Mouse (Mus musculus) midbrain, embryonic 14.5 days (tissue): ENCODE results near the gene Cbfa2t3. TPM values are rescaled to one million over a fixed set of nuclear protein-coding genes. Genes with fewer than 3 reads are reported as not detected.
A peak's percentile ranks its signal among the peaks of the same experiment; 100 is the strongest.

Source experiments
- ATAC-seq: fragments of 200-750 bp; cut with Nextera tagmentation; 2 replicates; pipeline ENCODE4 v1.8.0; 2017; ENCODE audit warnings: moderate number of reproducible peaks, moderate library complexity; ENCODE audit not compliant: low FRiP score, low TSS enrichment
- DNase-seq: peaks from one replicate; pipeline ENCODE4 v3.0.0-alpha.2; 2015
- H3K27ac ChIP-seq: fragments of 300-500 bp; sonication (generic); replicated peaks from 2 replicates; pipeline ENCODE4 v1.5.1; 2014; ENCODE audit warnings: mild to moderate bottlenecking, low read depth, low read length, moderate library complexity
- H3K27me3 ChIP-seq: fragments of 300-500 bp; sonication (generic); 2 replicates; pipeline ENCODE4 v1.6.1; 2014; ENCODE audit warnings: low read length, control low read depth, mixed read lengths; ENCODE audit not compliant: control insufficient read depth, insufficient read depth
- H3K36me3 ChIP-seq: fragments of 300-500 bp; sonication (generic); 2 replicates; pipeline ENCODE4 v1.6.1; 2014; ENCODE audit warnings: low read length, control low read depth; ENCODE audit not compliant: control insufficient read depth, insufficient read depth
- H3K4me1 ChIP-seq: fragments of 300-500 bp; sonication (generic); 2 replicates; pipeline ENCODE4 v1.6.1; 2014; ENCODE audit warnings: mild to moderate bottlenecking, antibody characterized with exemption, low read length, control low read depth; ENCODE audit not compliant: control insufficient read depth, insufficient read depth
- H3K4me2 ChIP-seq: fragments of 300-500 bp; sonication (generic); 2 replicates; pipeline ENCODE4 v1.6.1; 2014; ENCODE audit warnings: mild to moderate bottlenecking, low read length, moderate library complexity
- H3K4me3 ChIP-seq: fragments of 300-500 bp; sonication (generic); replicated peaks from 2 replicates; pipeline ENCODE4 v1.5.1; 2014; ENCODE audit warnings: low read depth, low read length
- H3K9ac ChIP-seq: fragments of 300-500 bp; sonication (generic); replicated peaks from 2 replicates; pipeline ENCODE4 v1.6.1; 2014; ENCODE audit warnings: mild to moderate bottlenecking, low read length, moderate library complexity
- H3K9me3 ChIP-seq: fragments of 300-500 bp; sonication (generic); 2 replicates; pipeline ENCODE4 v1.6.1; 2016; ENCODE audit warnings: low read length, control low read depth, mixed read lengths; ENCODE audit not compliant: control insufficient read depth
- WGBS: fragments of 180-500 bp; shearing (Covaris S2); extraction: QIAGEN DNeasy Blood & Tissue Kit; methylation state at CpG from one replicate; pipeline ENCODE4 v1.1.7; 2014; 5-methylcytosine and 5-hydroxymethylcytosine counted together
- polyA plus RNA-seq: library from polyadenylated mRNA; unstranded; fragments of >200 nt; fragmentation: Nextera tagmentation; extraction: Ambion mirVana; gene quantifications from 2 replicates; pipeline ENCODE4 v1.2.1, GENCODE M21; 2014

The Cbfa2t3 gene
- polyA plus RNA-seq, 1 experiment from 2014 or later = 25.2 TPM

- peak overlapping the region; percentile 6; the same call in 1 of the 2 replicates for H3K4me2 ChIP-seq
- WGBS = 37% methylated on average over 3 of the region's 3 CpGs
These were observed 28.2 kb downstream of the Cbfa2t3 start for GRCm38 (mm10) chr8:122670718-122671117.

GRCm38 (mm10) chr8:122670001-122670400 is 28.9 kb downstream of the Cbfa2t3 start:
- no peak overlapping the region for H3K4me2 ChIP-seq
- H3K4me1 ChIP-seq = peaks cover 59% of the 10 kb centered on the region

More at GRCm38 (mm10) chr8:122670718-122671117, 28.2 kb downstream of the Cbfa2t3 start:
- ATAC-seq (no peak), DNase-seq (no peak)
- Histone ChIP-seq H3K36me3 (peaks cover 11% of the 10 kb centered on the region), H3K27ac (no peak overlapping the region), H3K4me1 (peaks cover 55% of the 10 kb centered on the region), H3K27me3 (no peaks in the 10 kb centered on the region), H3K9ac (no peak overlapping the region; the same call in 1 of the 2 replicates), H3K9me3 (no peaks in the 10 kb centered on the region), H3K4me3 (no peak overlapping the region)

DNA sequence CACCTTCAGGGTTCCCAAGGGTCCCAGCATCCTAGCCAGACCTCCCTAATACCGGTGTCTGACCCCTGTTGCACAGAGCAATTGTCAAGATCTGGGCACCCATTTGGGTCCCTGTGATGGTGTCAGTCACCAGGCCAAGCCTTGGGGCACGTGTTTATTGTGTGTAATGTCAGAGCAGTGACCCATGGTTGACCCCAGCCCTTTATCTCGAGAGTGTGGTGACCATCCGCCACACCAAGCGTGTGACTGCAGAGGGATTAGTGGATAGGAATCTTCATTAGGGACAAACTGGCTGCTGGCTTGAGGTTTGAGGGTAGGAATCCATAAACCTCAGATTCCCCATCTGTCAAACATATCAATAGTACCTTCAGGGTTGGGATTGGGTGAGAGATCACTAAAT is 29.5 kb downstream of the Cbfa2t3 start:
- WGBS = 5% methylated on average over 5 of the region's 5 CpGs
- Histone ChIP-seq H3K27ac (no peak overlapping the region), H3K9me3 (no peaks in the 10 kb centered on the region), H3K4me3 (no peak overlapping the region), H3K4me1 (peaks cover 53% of the 10 kb centered on the region), H3K4me2 (no peak overlapping the region), H3K9ac (no peak overlapping the region), H3K27me3 (no peaks in the 10 kb centered on the region), H3K36me3 (peaks cover 8% of the 10 kb centered on the region; the same call in 1 of the 2 replicates)
- DNase-seq (no peak), ATAC-seq (no peak)

More at GRCm38 (mm10) chr8:122670001-122670400, 28.9 kb downstream of the Cbfa2t3 start:
- WGBS = 17% methylated on average over 11 of the region's 11 CpGs
- peak; percentile 31 for DNase-seq
- Histone ChIP-seq H3K4me3 (no peak overlapping the region), H3K9me3 (no peaks in the 10 kb centered on the region), H3K27me3 (no peaks in the 10 kb centered on the region), H3K27ac (no peak overlapping the region), H3K9ac (no peak overlapping the region), H3K36me3 (peaks cover 11% of the 10 kb centered on the region)
- ATAC-seq = no peak

- H3K9me3 ChIP-seq = no peaks in the 10 kb centered on the region
- H3K4me3 ChIP-seq = no peak overlapping the region
- DNase-seq (no peak), ATAC-seq (no peak)
- WGBS = 71% methylated on average over 11 of the region's 11 CpGs
- peaks cover 44% of the 10 kb centered on the region for H3K4me1 ChIP-seq
- H3K4me2 ChIP-seq = no peak overlapping the region
- no peaks in the 10 kb centered on the region; the same call in 1 of the 2 replicates for H3K36me3 ChIP-seq
- H3K9ac ChIP-seq = no peak overlapping the region
- no peaks in the 10 kb centered on the region for H3K27me3 ChIP-seq
- H3K27ac ChIP-seq = no peak overlapping the region
These were observed 31.1 kb downstream of the Cbfa2t3 start for GRCm38 (mm10) chr8:122667854-122668253.

GRCm38 (mm10) chr8:122666827-122667226 is 32.1 kb downstream of the Cbfa2t3 start:
- no peaks in the 10 kb centered on the region for H3K36me3 ChIP-seq
- peaks cover 37% of the 10 kb centered on the region for H3K4me1 ChIP-seq
- DNase-seq = peak; percentile 15
- 0 out of 2 replicates have a peak overlapping the region, but pooled peaks have one; percentile 10 for H3K4me2 ChIP-seq
- H3K9me3 ChIP-seq = no peaks in the 10 kb centered on the region
- H3K4me3 ChIP-seq = no peak overlapping the region
- H3K9ac ChIP-seq = no peak overlapping the region
- peak overlapping the region; percentile 63 for H3K27ac ChIP-seq
- WGBS = 61% methylated on average over 12 of the region's 12 CpGs
- H3K27me3 ChIP-seq = no peaks in the 10 kb centered on the region
- no peak for ATAC-seq

GRCm38 (mm10) chr8:122666338-122666764 is 32.6 kb downstream of the Cbfa2t3 start:
- 43% methylated on average over 9 of the region's 9 CpGs for WGBS
- no peak overlapping the region; the same call in 1 of the 2 replicates for H3K9ac ChIP-seq
- no peaks in the 10 kb centered on the region for H3K9me3 ChIP-seq
- peak overlapping the region; percentile 63 for H3K27ac ChIP-seq
- no peak overlapping the region for H3K4me3 ChIP-seq
- H3K27me3 ChIP-seq = no peaks in the 10 kb centered on the region
- ATAC-seq (peak; percentile 44; the same call in 1 of the 2 replicates), DNase-seq (peak; percentile 65)
- H3K4me2 ChIP-seq = peak overlapping the region; percentile 21; the same call in 1 of the 2 replicates
- H3K36me3 ChIP-seq = no peaks in the 10 kb centered on the region
- peaks cover 37% of the 10 kb centered on the region for H3K4me1 ChIP-seq

- Histone ChIP-seq H3K4me3 (no peak overlapping the region), H3K27me3 (no peaks in the 10 kb centered on the region), H3K9ac (no peak overlapping the region; the same call in 1 of the 2 replicates), H3K36me3 (no peaks in the 10 kb centered on the region), H3K4me2 (peak overlapping the region; percentile 21; the same call in 1 of the 2 replicates), H3K27ac (peak overlapping the region; percentile 63), H3K9me3 (no peaks in the 10 kb centered on the region), H3K4me1 (peaks cover 41% of the 10 kb centered on the region)
- peak; percentile 28; the same call in 1 of the 2 replicates for ATAC-seq
- WGBS = 64% methylated on average over 13 of the region's 14 CpGs
- peak; percentile 82 for DNase-seq
These were observed 33.1 kb downstream of the Cbfa2t3 start for GRCm38 (mm10) chr8:122665667-122666316.

DNA sequence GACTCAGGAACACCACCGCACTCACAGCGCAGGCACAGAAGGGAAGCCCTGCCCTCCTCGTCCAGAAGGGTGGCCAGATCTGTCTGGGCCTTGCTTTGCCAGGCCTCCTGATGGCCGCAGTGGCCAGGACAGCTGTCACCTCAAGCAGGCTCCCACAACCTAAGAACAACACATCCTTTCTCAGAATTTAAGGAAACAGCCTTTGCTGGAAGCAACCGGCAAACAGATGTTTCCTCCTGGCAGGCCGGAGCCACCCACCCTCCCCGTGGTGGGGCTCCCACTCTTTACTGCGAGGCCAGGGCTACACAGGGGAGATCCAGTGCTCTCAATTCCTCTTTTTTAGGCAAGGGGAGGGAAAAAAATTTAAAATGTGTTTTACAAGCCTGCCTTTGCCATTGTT is 33.7 kb downstream of the Cbfa2t3 start:
- H3K27me3 ChIP-seq = no peaks in the 10 kb centered on the region
- 0 out of 2 replicates have a peak overlapping the region, but pooled peaks have one; percentile 15 for H3K4me2 ChIP-seq
- ATAC-seq = no peak
- 59% methylated on average over 8 of the region's 8 CpGs for WGBS
- H3K9ac ChIP-seq = no peak overlapping the region
- no peak overlapping the region for H3K4me3 ChIP-seq
- peaks cover 38% of the 10 kb centered on the region for H3K4me1 ChIP-seq
- DNase-seq = no peak
- H3K9me3 ChIP-seq = no peaks in the 10 kb centered on the region
- peak overlapping the region; percentile 63 for H3K27ac ChIP-seq
- H3K36me3 ChIP-seq = no peaks in the 10 kb centered on the region

GRCm38 (mm10) chr8:122663670-122664069 is 35.2 kb downstream of the Cbfa2t3 start:
- Histone ChIP-seq H3K4me3 (no peak overlapping the region), H3K36me3 (no peaks in the 10 kb centered on the region), H3K27ac (no peak overlapping the region), H3K4me2 (no peak overlapping the region), H3K4me1 (peaks cover 38% of the 10 kb centered on the region), H3K9ac (no peak overlapping the region), H3K27me3 (no peaks in the 10 kb centered on the region), H3K9me3 (no peaks in the 10 kb centered on the region)
- WGBS = 80% methylated on average over 5 of the region's 5 CpGs
- no peak for DNase-seq
- no peak for ATAC-seq
